27 mouse cellular contexts compared by ENCODE assay signal in genomic region chr6:99153682-99154081, GRCm38 (mm10).
DNase-seq lines count a peak whose midpoint lies in the region; ATAC-seq lines count a peak whose summit lies in the region.
"Had no signal": no experiment of that assay in that cellular context is flagged by ENCODE, and none has a peak within 500 bp of the region (broad histone marks: within the 10 kb centered on the region; RNA-seq: fewer than 3 reads in every experiment).

No protein-coding gene starts in this region.

- WGBS in liver, embryonic 12.5 days (ENCODE audit: insufficient replicate concordance): 58% methylated on average over 4 of the region's 4 CpGs
- WGBS in liver, embryonic 11.5 days: 68% methylated on average over 4 of the region's 4 CpGs
- 46% methylated on average over 4 of the region's 4 CpGs for WGBS in liver, embryonic 16.5 days (ENCODE audit: insufficient replicate concordance)

- no peak overlapping the region for H3K4me3 ChIP-seq in liver, embryonic 12.5 days
- no peak overlapping the region for H3K4me3 ChIP-seq in liver, embryonic 11.5 days (ENCODE audit: low read depth, low read length)
- no peak overlapping the region for H3K4me3 ChIP-seq in liver, embryonic 16.5 days (ENCODE audit: low read depth, low read length)
- H3K4me3 ChIP-seq: embryonic facial prominence, embryonic 10.5 days; embryonic facial prominence, embryonic 13.5 days; erythroblast, embryonic 14.5 days; forebrain, embryonic 12.5 days; heart, embryonic 12.5 days; heart, embryonic 15.5 days had no signal

- no peak overlapping the region for H3K9ac ChIP-seq in liver, embryonic 12.5 days
- no peak overlapping the region for H3K9ac ChIP-seq in liver, embryonic 11.5 days (ENCODE audit: low read depth, low read length)
- no peak overlapping the region for H3K9ac ChIP-seq in liver, embryonic 16.5 days (ENCODE audit: low read depth, low read length)
- H3K9ac ChIP-seq: embryonic facial prominence, embryonic 13.5 days; forebrain, embryonic 12.5 days; heart, embryonic 12.5 days; heart, embryonic 15.5 days; hindbrain, embryonic 14.5 days had no signal

- H3K27ac ChIP-seq in liver, embryonic 12.5 days: no peak overlapping the region
- H3K27ac ChIP-seq in liver, embryonic 11.5 days (ENCODE audit: low read depth, low read length): no peak overlapping the region
- no peak overlapping the region for H3K27ac ChIP-seq in liver, embryonic 16.5 days (ENCODE audit: low read length)
- H3K27ac ChIP-seq: embryonic facial prominence, embryonic 10.5 days; embryonic facial prominence, embryonic 13.5 days; forebrain, embryonic 12.5 days; heart, embryonic 15.5 days; hindbrain, embryonic 14.5 days; hindbrain, postnatal 0 days had no signal

- intact Hi-C loops in gastrocnemius, postnatal 36 days (cut with DNase I): no loop called here

- peaks cover 10% of the 10 kb centered on the region for H3K4me1 ChIP-seq in liver, embryonic 12.5 days
- H3K4me1 ChIP-seq in liver, embryonic 11.5 days (replicated peaks; ENCODE audit: control insufficient read depth, insufficient read depth, low read length): peaks cover 2% of the 10 kb centered on the region; the same call in 1 of the 2 replicates
- peaks cover 3% of the 10 kb centered on the region; the same call in 1 of the 2 replicates for H3K4me1 ChIP-seq in liver, embryonic 16.5 days (ENCODE audit: control insufficient read depth, low read depth, low read length)

- H3K27me3 ChIP-seq in liver, embryonic 12.5 days (replicated peaks): no peaks in the 10 kb centered on the region
- no peaks in the 10 kb centered on the region for H3K27me3 ChIP-seq in liver, embryonic 11.5 days (replicated peaks; ENCODE audit: control insufficient read depth, insufficient read depth, low read length)
- no peaks in the 10 kb centered on the region for H3K27me3 ChIP-seq in liver, embryonic 16.5 days (ENCODE audit: control insufficient read depth, insufficient read depth, low read depth, low read length)
- H3K27me3 ChIP-seq: forebrain, embryonic 12.5 days; heart, embryonic 12.5 days; heart, embryonic 15.5 days; Patski had no signal

- DNase-seq in liver, embryonic 11.5 days (ENCODE audit: low spot score): no peak
- DNase-seq in c-Kit-positive CD71-positive TER-119-negative erythroid progenitor cells, embryonic 14.5 days (ENCODE audit: low read depth): peak; percentile 25
- no peak for DNase-seq in gastrocnemius, adult 8-10 months (ENCODE audit: low spot score in 2 of 2)
- DNase-seq in gastrocnemius, postnatal 36 days: no peak
- DNase-seq: adrenal gland, postnatal 10 days; cerebellum, adult 11-12 months; cerebellum, adult 8-10 months; cerebellum, postnatal 10 days; cerebellum, postnatal 36 days; embryo, embryonic 11 days; gastrocnemius, postnatal 14 days; heart, adult 18-20 months; heart, postnatal 10 days; heart, postnatal 36 days had no signal

- H3K9me3 ChIP-seq in liver, embryonic 12.5 days (replicated peaks): no peaks in the 10 kb centered on the region
- H3K9me3 ChIP-seq in liver, embryonic 11.5 days (ENCODE audit: control insufficient read depth, low read length): no peaks in the 10 kb centered on the region
- H3K9me3 ChIP-seq in liver, embryonic 16.5 days (replicated peaks; ENCODE audit: control insufficient read depth, low read length): no peaks in the 10 kb centered on the region
- H3K9me3 ChIP-seq: embryonic facial prominence, embryonic 10.5 days; embryonic facial prominence, embryonic 13.5 days; forebrain, embryonic 12.5 days; heart, embryonic 12.5 days; heart, embryonic 15.5 days had no signal

- no peaks in the 10 kb centered on the region for H3K36me3 ChIP-seq in liver, embryonic 12.5 days
- H3K36me3 ChIP-seq in liver, embryonic 11.5 days (ENCODE audit: control insufficient read depth, insufficient read depth, low read length): no peaks in the 10 kb centered on the region
- H3K36me3 ChIP-seq in liver, embryonic 16.5 days (ENCODE audit: control insufficient read depth, insufficient read depth): no peaks in the 10 kb centered on the region
- H3K36me3 ChIP-seq: embryonic facial prominence, embryonic 10.5 days; embryonic facial prominence, embryonic 13.5 days; forebrain, embryonic 12.5 days; heart, embryonic 15.5 days had no signal

- no peak overlapping the region for H3K4me2 ChIP-seq in liver, embryonic 12.5 days
- H3K4me2 ChIP-seq in liver, embryonic 11.5 days: no peak overlapping the region
- H3K4me2 ChIP-seq in liver, embryonic 16.5 days (ENCODE audit: low read depth, low read length): no peak overlapping the region
- H3K4me2 ChIP-seq: embryonic facial prominence, embryonic 13.5 days; forebrain, embryonic 12.5 days; heart, embryonic 12.5 days; heart, embryonic 15.5 days; hindbrain, embryonic 14.5 days had no signal

- ATAC-seq in liver, embryonic 12.5 days: peak; percentile 37; the same call in 1 of the 2 replicates
- no peak for ATAC-seq in liver, embryonic 11.5 days (replicated peaks; ENCODE audit: low FRiP score)
- ATAC-seq in liver, embryonic 16.5 days (ENCODE audit: low read depth): peak; percentile 43; the same call in 1 of the 2 replicates
- ATAC-seq: forebrain, embryonic 16.5 days; hindbrain, postnatal 0 days; inflammation-experienced regulatory T-cells, adult 6 months; Patski had no signal
